Mouse (Mus musculus): Measurements from ENCODE around the gene Aldh9a1. TPM values are rescaled to one million over a fixed set of nuclear protein-coding genes. Genes with fewer than 3 reads are reported as not detected.

Aldh9a1 gene
- polyA plus RNA-seq, 1 experiment from 2014 or later: 38.7 TPM

DNA sequence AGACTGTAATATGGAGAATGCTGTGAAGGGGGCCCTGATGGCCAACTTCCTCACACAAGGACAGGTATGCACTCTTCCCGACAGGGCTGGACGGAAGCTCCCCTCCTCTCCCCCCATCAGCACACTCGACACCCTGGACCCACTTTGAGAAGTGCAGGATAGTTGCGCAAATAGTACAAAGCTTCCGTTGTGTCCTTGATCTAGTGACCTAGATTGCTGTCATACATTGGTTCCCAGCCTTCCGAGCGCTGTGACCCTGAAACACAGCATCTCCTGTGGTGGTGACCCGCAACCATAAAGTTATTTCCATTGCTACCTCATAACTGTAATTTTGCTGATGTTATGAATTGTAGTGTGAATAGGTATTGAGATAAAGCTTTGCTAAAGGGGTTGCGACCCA, 7.6 kb downstream of the Aldh9a1 start:
- no peak overlapping the region for H3K27ac ChIP-seq (replicated peaks)
- peaks cover 53% of the 10 kb centered on the region for H3K36me3 ChIP-seq
- H3K4me1 ChIP-seq: no peaks in the 10 kb centered on the region
- no peak overlapping the region for H3K4me2 ChIP-seq
- no peak for ATAC-seq (ENCODE audit: low FRiP score)
- H3K9me3 ChIP-seq (replicated peaks): no peaks in the 10 kb centered on the region
- 95% methylated on average over 9 of the region's 9 CpGs for WGBS
- no peak overlapping the region for H3K4me3 ChIP-seq (replicated peaks)
- no peaks in the 10 kb centered on the region for H3K27me3 ChIP-seq (replicated peaks)
- H3K9ac ChIP-seq (replicated peaks): no peak overlapping the region

DNA sequence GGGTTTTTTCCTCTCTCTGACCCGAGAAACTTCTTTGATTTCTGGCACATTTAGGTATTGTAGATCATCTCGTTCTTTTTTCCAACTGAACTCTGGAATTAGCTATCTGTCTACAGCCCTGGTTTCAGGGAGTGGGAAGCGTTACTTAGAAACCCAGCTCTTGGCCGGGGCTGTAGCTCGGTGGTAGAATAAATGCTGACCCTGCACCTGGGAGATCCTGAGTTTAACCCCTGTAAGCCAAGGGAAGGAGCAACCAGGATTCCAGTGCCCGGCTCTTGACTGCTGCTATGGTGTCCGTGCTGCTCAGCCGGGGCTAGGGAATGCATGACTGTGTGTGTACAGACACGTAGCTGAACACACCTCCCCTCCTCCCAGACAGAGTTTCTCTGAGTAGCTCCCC, 8.9 kb downstream of the Aldh9a1 start:
- H3K27me3 ChIP-seq (replicated peaks): no peaks in the 10 kb centered on the region
- no peak overlapping the region for H3K9ac ChIP-seq (replicated peaks)
- H3K27ac ChIP-seq (replicated peaks): no peak overlapping the region
- no peak overlapping the region for H3K4me3 ChIP-seq (replicated peaks)
- no peak for ATAC-seq (ENCODE audit: low FRiP score)
- 85% methylated on average over 9 of the region's 9 CpGs for WGBS
- peaks cover 53% of the 10 kb centered on the region for H3K36me3 ChIP-seq
- no peak overlapping the region for H3K4me2 ChIP-seq
- H3K9me3 ChIP-seq (replicated peaks): no peaks in the 10 kb centered on the region
- H3K4me1 ChIP-seq: no peaks in the 10 kb centered on the region

DNA sequence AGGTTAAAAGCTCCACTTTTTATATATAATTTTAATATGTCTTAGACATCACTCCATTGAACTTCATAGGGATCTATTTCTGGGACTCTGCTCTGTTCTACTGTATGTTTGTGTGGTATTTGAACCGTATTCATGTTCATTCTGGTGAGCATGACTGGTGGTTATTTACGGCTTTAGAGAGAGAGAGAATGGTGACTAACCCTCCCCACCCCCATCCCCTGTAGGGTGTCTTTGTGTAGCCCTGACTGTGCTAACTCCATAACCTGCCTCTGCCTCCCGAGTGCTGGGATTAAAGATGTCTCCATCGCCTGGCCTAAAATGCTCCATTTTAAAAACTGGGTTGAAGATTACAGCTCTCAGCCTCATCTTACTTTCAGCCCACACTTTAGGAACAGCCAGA, 10.5 kb downstream of the Aldh9a1 start:
- Histone ChIP-seq H3K4me1 (no peaks in the 10 kb centered on the region), H3K4me3 (replicated peaks) (no peak overlapping the region), H3K9me3 (replicated peaks) (no peaks in the 10 kb centered on the region), H3K27me3 (replicated peaks) (no peaks in the 10 kb centered on the region), H3K4me2 (no peak overlapping the region), H3K36me3 (peaks cover 48% of the 10 kb centered on the region), H3K9ac (replicated peaks) (no peak overlapping the region), H3K27ac (replicated peaks) (no peak overlapping the region)
- 38% methylated on average over 4 of the region's 4 CpGs for WGBS
- ATAC-seq (ENCODE audit: low FRiP score): no peak

DNA sequence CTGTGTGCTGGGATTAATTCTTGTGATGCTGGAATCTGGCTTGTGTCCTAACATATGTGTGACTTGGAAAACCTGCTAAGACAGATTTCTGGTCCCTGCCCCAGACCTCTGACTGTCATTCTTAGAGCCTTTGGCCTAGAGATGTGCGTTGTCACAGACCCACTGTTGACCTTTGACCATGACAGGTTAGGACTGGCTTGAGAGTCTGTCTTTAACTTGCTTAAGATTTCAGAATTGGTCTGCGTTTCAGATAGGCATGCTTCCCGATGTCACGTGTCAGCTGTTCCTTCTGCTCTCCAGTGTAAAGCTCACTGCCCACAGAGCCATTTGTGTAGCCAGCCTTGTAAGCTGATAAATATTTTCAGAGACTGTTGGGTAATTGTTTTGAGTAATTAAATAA, 13.0 kb downstream of the Aldh9a1 start:
- 80% methylated on average over 4 of the region's 4 CpGs for WGBS
- Histone ChIP-seq H3K4me2 (no peak overlapping the region), H3K27ac (replicated peaks) (no peak overlapping the region), H3K36me3 (peaks cover 37% of the 10 kb centered on the region), H3K4me3 (replicated peaks) (no peak overlapping the region), H3K27me3 (replicated peaks) (no peaks in the 10 kb centered on the region), H3K9ac (replicated peaks) (no peak overlapping the region), H3K4me1 (no peaks in the 10 kb centered on the region), H3K9me3 (replicated peaks) (no peaks in the 10 kb centered on the region)
- ATAC-seq (ENCODE audit: low FRiP score): no peak

DNA sequence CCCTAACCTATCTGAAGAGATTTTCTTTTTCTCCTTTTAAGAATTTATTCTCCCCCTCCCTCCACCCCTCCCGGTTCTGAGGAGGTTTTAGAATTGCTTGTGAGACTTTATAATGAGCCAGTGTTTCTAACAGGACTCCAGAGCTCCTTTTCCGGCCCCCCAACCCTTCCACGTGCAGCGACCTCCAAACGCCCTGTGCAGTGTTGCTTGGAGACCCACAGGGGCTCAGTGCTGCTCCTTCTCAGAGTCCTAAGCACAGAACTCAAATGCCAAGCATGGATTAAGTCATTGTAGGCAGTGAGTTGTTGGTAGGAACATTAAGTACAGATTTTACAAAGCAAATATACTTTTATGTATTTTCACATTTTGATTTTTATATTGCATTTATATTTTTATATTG, 13.5 kb downstream of the Aldh9a1 start:
- H3K27ac ChIP-seq (replicated peaks): no peak overlapping the region
- peaks cover 34% of the 10 kb centered on the region for H3K36me3 ChIP-seq
- no peak overlapping the region for H3K4me2 ChIP-seq
- H3K27me3 ChIP-seq (replicated peaks): no peaks in the 10 kb centered on the region
- no peaks in the 10 kb centered on the region for H3K9me3 ChIP-seq (replicated peaks)
- no peak overlapping the region for H3K4me3 ChIP-seq (replicated peaks)
- ATAC-seq (ENCODE audit: low FRiP score): peak; percentile 68; the same call in 1 of the 2 replicates
- H3K4me1 ChIP-seq: no peaks in the 10 kb centered on the region
- WGBS: 46% methylated on average over 5 of the region's 5 CpGs
- H3K9ac ChIP-seq (replicated peaks): no peak overlapping the region

DNA sequence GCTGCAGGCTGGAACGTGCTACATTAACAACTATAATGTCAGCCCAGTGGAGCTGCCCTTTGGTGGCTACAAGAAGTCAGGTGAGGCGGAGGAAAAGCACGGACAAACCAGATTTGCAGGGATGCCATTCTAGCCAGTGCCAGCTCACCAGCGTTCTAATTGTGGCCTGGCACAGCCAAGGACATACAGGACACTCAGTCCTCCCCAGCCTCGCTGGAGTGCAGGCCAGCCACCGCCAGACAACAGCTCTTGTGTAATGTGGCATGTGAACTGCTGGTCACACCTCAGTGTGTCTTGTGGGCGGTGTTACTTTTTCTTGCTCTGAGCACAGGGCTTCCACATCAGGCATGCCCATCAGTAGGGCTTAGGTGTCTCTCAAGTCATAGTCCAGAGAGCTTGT, 16.0 kb downstream of the Aldh9a1 start:
- 91% methylated on average over 7 of the region's 7 CpGs for WGBS
- no peaks in the 10 kb centered on the region for H3K27me3 ChIP-seq (replicated peaks)
- no peak for ATAC-seq (ENCODE audit: low FRiP score)
- no peaks in the 10 kb centered on the region for H3K9me3 ChIP-seq (replicated peaks)
- no peaks in the 10 kb centered on the region for H3K4me1 ChIP-seq
- H3K36me3 ChIP-seq: peaks cover 32% of the 10 kb centered on the region
- H3K27ac ChIP-seq (replicated peaks): no peak overlapping the region
- no peak overlapping the region for H3K4me2 ChIP-seq
- no peak overlapping the region for H3K4me3 ChIP-seq (replicated peaks)
- H3K9ac ChIP-seq (replicated peaks): no peak overlapping the region

DNA sequence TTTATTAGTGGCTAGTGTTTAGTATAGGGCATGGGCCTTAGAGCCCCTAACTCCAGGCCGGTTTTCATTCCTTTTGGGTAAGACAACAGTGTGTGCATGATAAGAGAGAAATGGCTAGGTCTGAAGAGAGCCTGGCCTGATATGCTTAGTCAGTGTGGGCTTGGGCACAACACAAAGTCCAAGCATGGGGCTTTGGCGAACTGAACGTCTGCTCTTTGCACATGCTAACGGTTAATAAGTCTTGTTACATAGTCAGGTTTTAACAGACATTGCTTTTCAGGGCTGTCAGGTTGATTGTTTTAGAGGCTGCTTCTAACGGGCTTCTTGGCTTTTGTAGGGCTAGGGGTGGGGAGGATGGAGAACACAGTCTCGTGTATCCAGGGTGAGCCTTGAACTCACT, 16.8 kb downstream of the Aldh9a1 start:
- H3K9me3 ChIP-seq (replicated peaks): no peaks in the 10 kb centered on the region
- no peaks in the 10 kb centered on the region for H3K27me3 ChIP-seq (replicated peaks)
- no peak overlapping the region for H3K4me3 ChIP-seq (replicated peaks)
- no peak for ATAC-seq (ENCODE audit: low FRiP score)
- no peaks in the 10 kb centered on the region for H3K4me1 ChIP-seq
- H3K36me3 ChIP-seq: peaks cover 24% of the 10 kb centered on the region
- 89% methylated on average over 6 of the region's 6 CpGs for WGBS
- H3K4me2 ChIP-seq: no peak overlapping the region
- no peak overlapping the region for H3K27ac ChIP-seq (replicated peaks)
- H3K9ac ChIP-seq (replicated peaks): no peak overlapping the region

DNA sequence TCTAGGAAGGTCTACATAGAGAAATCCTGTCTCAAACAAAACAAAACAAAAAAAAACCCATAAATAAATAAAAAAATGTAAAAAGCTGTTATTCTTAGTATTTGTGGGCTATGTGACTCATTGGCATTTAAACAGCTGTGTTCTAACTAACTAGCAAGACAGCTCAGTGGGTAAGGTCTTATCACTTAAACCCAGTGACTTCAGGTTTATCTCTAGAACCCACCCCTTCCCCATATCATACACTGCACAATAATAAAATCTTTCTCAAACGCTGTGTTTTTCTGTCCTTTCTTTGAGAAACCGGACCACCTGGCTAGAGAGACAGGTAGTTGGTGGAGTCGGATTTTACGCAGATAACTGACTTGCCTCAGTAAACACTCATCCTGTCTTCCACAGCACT, 18.2 kb downstream of the Aldh9a1 start:
- Histone ChIP-seq H3K27ac (replicated peaks) (no peak overlapping the region), H3K9ac (replicated peaks) (no peak overlapping the region), H3K9me3 (replicated peaks) (no peaks in the 10 kb centered on the region), H3K4me1 (no peaks in the 10 kb centered on the region), H3K4me2 (no peak overlapping the region), H3K27me3 (replicated peaks) (no peaks in the 10 kb centered on the region), H3K36me3 (peaks cover 31% of the 10 kb centered on the region), H3K4me3 (replicated peaks) (no peak overlapping the region)
- no peak for ATAC-seq (ENCODE audit: low FRiP score)
- WGBS: 91% methylated on average over 4 of the region's 4 CpGs

DNA sequence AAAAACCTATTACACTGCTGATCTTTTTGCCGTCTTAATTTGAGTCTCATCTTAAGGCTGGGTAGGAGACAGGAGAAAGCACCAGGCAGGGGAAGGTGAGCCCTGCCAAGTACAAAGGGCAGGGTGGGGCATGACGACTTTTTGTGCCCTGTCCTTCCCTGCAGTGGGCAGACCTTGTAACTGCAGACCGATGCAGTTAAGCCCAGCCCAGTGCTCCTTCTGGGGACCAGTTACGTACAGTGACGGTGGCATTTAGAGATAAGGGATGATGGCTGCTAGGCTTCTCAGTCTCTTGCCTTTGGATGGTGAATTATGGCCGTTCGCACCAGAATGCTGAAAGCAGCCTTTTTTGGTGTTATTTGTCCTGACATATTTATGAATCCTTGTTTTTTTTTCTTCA, 18.7 kb downstream of the Aldh9a1 start:
- no peaks in the 10 kb centered on the region for H3K4me1 ChIP-seq
- H3K27me3 ChIP-seq (replicated peaks): no peaks in the 10 kb centered on the region
- H3K4me3 ChIP-seq (replicated peaks): no peak overlapping the region
- no peak overlapping the region for H3K27ac ChIP-seq (replicated peaks)
- H3K9me3 ChIP-seq (replicated peaks): no peaks in the 10 kb centered on the region
- peaks cover 31% of the 10 kb centered on the region for H3K36me3 ChIP-seq
- no peak overlapping the region for H3K4me2 ChIP-seq
- no peak for ATAC-seq (ENCODE audit: low FRiP score)
- 75% methylated on average over 7 of the region's 7 CpGs for WGBS
- no peak overlapping the region for H3K9ac ChIP-seq (replicated peaks)

DNA sequence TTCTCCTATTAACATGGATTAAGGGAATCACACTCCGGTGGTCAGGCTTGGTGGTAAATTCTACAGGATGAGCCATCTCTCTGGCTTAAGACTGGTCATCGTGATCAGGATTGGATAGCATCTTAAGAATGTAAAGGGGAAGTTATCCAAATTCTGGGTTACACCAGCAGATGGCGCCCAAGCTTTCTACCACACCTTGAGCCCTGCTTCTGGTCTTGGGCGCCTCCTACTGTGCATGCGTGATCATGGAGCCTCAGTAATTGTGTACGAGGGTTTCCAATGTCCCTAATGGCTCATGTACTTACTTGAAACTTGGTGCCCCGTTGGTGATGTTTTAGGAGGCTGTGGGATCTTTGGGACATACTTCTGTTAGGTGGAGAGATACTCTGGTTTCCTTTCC, 20.1 kb downstream of the Aldh9a1 start:
- Histone ChIP-seq H3K4me3 (replicated peaks) (no peak overlapping the region), H3K4me2 (no peak overlapping the region), H3K27ac (replicated peaks) (no peak overlapping the region), H3K9ac (replicated peaks) (no peak overlapping the region), H3K36me3 (peaks cover 35% of the 10 kb centered on the region), H3K9me3 (replicated peaks) (no peaks in the 10 kb centered on the region), H3K27me3 (replicated peaks) (no peaks in the 10 kb centered on the region), H3K4me1 (no peaks in the 10 kb centered on the region)
- 14% methylated on average over 7 of the region's 7 CpGs for WGBS
- ATAC-seq (ENCODE audit: low FRiP score): 0 out of 2 replicates have a peak, but pooled peaks have one; percentile 59

DNA sequence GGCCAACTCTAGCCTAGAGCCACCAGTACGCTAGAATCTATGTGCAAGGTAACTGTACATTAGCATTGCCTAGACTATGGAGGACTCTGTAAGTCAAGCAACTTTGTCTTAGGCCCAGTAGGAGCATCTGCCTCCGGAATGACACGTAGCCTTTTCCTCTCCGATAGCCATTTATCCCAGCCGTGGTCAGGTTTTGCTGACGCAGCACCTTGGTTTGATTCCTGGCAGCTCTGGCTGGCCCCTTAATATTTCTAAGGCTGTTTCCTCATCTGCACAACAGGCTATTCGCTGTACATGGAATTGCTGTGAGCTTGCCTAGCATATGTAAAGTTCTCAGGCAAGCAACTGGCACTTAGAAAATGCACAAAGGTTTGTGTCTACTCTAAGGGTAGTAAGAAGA, 22.9 kb downstream of the Aldh9a1 start:
- H3K27ac ChIP-seq (replicated peaks): no peak overlapping the region
- peaks cover 25% of the 10 kb centered on the region for H3K36me3 ChIP-seq
- WGBS: 93% methylated on average over 7 of the region's 7 CpGs
- peaks cover 7% of the 10 kb centered on the region; the same call in 1 of the 2 replicates for H3K4me1 ChIP-seq
- no peaks in the 10 kb centered on the region for H3K27me3 ChIP-seq (replicated peaks)
- no peak for ATAC-seq (ENCODE audit: low FRiP score)
- no peak overlapping the region for H3K9ac ChIP-seq (replicated peaks)
- no peaks in the 10 kb centered on the region for H3K9me3 ChIP-seq (replicated peaks)
- H3K4me3 ChIP-seq (replicated peaks): no peak overlapping the region
- H3K4me2 ChIP-seq: no peak overlapping the region

DNA sequence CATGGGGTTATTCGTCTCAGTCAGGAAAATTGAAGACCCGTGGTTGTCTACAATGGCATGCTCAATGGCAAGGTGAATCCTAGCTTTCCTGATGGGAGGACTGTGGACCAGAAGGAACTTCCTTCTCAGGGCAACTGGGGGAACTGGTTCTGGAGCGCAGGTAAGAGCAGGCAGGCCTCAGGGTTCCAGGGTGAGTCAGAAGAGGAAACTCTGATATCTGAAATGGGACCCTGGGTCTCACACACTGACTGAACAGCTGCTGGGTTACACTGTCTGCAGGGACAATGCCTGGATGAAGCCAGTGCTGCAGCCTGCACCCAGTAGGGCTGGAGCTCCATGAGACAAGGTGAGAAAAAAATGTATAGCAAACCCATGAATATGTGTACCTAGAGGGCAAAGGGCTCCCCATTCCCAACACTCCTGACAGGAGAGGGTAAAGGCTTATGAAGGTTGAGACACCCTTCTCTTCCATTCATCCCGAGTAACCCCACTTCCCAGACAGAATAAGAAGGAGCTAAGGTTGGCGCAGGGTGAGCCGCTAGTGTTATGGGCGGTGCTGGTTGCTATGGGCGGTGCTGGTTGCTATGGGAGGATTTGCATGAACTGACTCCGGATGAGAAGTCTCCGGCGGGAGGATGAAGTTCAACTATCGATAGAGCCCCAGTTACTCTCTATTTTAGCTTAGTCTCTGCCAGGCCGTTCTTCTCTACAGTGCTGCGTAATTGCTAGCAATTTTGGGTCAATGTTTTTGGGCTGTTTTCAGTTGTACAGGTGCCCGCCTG, 24.4 kb downstream of the Aldh9a1 start:
- Histone ChIP-seq H3K4me3 (replicated peaks) (no peak overlapping the region), H3K9ac (replicated peaks) (no peak overlapping the region)
- ATAC-seq (ENCODE audit: low FRiP score): no peak

More for the DNA sequence above, 24.4 kb downstream of the Aldh9a1 start:
- no peaks in the 10 kb centered on the region for H3K27me3 ChIP-seq (replicated peaks)
- no peaks in the 10 kb centered on the region for H3K9me3 ChIP-seq (replicated peaks)
- H3K36me3 ChIP-seq: peaks cover 22% of the 10 kb centered on the region
- WGBS: 22% methylated on average over 15 of the region's 15 CpGs
- no peak overlapping the region for H3K27ac ChIP-seq (replicated peaks)
- H3K4me1 ChIP-seq: peaks cover 14% of the 10 kb centered on the region
- H3K4me2 ChIP-seq: no peak overlapping the region

Measured in neural tube, embryonic 15.5 days (tissue).